Mouse (Mus musculus) liver, embryonic 16.5 days (tissue): ENCODE data around the gene Mul1. TPM values are rescaled to one million over a fixed set of nuclear protein-coding genes. Genes with fewer than 3 reads are reported as not detected.

Source experiments
- ATAC-seq: fragments of 200-750 bp; cut with Nextera tagmentation; 2 replicates; pipeline ENCODE4 v1.8.0; 2017; ENCODE audit warnings: low read depth, mild to moderate bottlenecking, moderate number of reproducible peaks, moderate library complexity
- H3K27ac ChIP-seq: fragments of 300-500 bp; sonication (generic); 2 replicates; pipeline ENCODE4 v1.5.1; 2014; ENCODE audit warnings: mild to moderate bottlenecking, low read length
- H3K27me3 ChIP-seq: fragments of 300-500 bp; sonication (generic); 2 replicates; pipeline ENCODE4 v1.6.1; 2014; ENCODE audit warnings: low read depth, low read length, mixed read lengths; ENCODE audit not compliant: control insufficient read depth, insufficient read depth
- H3K36me3 ChIP-seq: fragments of 300-500 bp; sonication (generic); 2 replicates; pipeline ENCODE4 v1.6.1; 2014; ENCODE audit warnings: mild to moderate bottlenecking; ENCODE audit not compliant: control insufficient read depth, insufficient read depth
- H3K4me1 ChIP-seq: fragments of 300-500 bp; sonication (generic); 2 replicates; pipeline ENCODE4 v1.6.1; 2014; ENCODE audit warnings: low read depth, low read length, mixed read lengths; ENCODE audit not compliant: control insufficient read depth
- H3K4me2 ChIP-seq: fragments of 300-500 bp; sonication (generic); 2 replicates; pipeline ENCODE4 v1.6.1; 2014; ENCODE audit warnings: low read depth, low read length, mixed read lengths
- H3K4me3 ChIP-seq: fragments of 300-500 bp; sonication (generic); 2 replicates; pipeline ENCODE4 v1.5.1; 2014; ENCODE audit warnings: low read depth, mild to moderate bottlenecking, low read length
- H3K9ac ChIP-seq: fragments of 300-500 bp; sonication (generic); 2 replicates; pipeline ENCODE4 v1.6.1; 2014; ENCODE audit warnings: low read depth, low read length
- H3K9me3 ChIP-seq: fragments of 300-500 bp; sonication (generic); replicated peaks from 2 replicates; pipeline ENCODE4 v1.6.1; 2016; ENCODE audit warnings: low read length; ENCODE audit not compliant: control insufficient read depth
- WGBS: fragments of 180-500 bp; shearing (Covaris S2); extraction: QIAGEN DNeasy Blood & Tissue Kit; methylation state at CpG from one replicate; pipeline ENCODE4 v1.1.7; 2014; ENCODE audit not compliant: insufficient replicate concordance; 5-methylcytosine and 5-hydroxymethylcytosine counted together
- polyA plus RNA-seq: library from polyadenylated mRNA; unstranded; fragments of >200 nt; fragmentation: Nextera tagmentation; extraction: Ambion mirVana; gene quantifications from 2 replicates; pipeline ENCODE4 v1.2.1, GENCODE M21; 2015

Mul1 gene
- polyA plus RNA-seq, 1 experiment from 2014 or later = 8.2 TPM

DNA sequence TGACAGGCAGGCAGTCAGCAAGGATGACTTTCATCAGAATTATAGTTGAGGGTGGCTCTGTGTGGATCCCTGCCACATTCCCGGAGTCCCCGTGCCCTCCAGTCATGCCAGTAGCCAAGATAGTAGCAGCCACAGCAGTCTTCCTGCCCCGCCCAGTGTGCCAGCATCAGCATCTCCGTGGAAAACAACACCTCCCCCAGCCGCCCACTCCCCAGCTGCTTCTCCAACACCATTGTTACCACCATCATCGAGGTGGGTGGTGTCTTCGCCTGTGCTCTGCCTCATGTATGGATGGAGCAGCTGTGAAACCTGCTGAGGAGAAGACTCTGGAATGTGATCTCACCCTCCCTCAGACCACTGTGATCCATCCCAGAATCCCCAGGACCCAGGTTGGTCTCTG, 45.1 kb downstream of the Mul1 start:
- no peaks in the 10 kb centered on the region for H3K4me1 ChIP-seq
- H3K36me3 ChIP-seq = no peaks in the 10 kb centered on the region
- H3K4me3 ChIP-seq = no peak overlapping the region
- ATAC-seq = no peak
- no peaks in the 10 kb centered on the region for H3K9me3 ChIP-seq
- no peak overlapping the region for H3K27ac ChIP-seq
- H3K4me2 ChIP-seq = no peak overlapping the region
- peaks cover 3% of the 10 kb centered on the region; the same call in 1 of the 2 replicates for H3K27me3 ChIP-seq
- no peak overlapping the region for H3K9ac ChIP-seq
- WGBS = 52% methylated on average over 7 of the region's 7 CpGs

DNA sequence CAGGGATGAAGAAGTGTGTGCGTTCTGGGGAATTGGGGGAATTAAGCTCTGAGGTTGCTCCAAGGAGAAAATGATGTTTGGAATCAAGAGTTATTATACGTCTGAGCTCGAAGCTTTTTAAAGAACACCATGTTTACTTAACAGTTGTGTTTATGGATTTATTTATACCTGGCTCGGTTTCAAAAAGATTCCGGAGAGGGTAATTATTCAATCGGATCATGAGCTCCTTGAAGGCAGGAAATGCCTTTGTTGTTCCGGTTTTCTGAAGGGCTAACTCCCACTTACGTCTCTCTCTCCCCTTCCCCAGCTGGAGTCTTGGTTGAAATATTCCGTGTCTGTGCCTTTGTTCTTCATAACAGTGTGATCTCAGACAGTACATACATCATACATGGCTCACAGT, 46.5 kb downstream of the Mul1 start:
- H3K27ac ChIP-seq = no peak overlapping the region
- H3K27me3 ChIP-seq = peaks cover under 1% of the 10 kb centered on the region; the same call in 1 of the 2 replicates
- WGBS = 30% methylated on average over 9 of the region's 9 CpGs
- no peak for ATAC-seq
- H3K4me2 ChIP-seq = no peak overlapping the region
- no peaks in the 10 kb centered on the region for H3K4me1 ChIP-seq
- H3K9me3 ChIP-seq = no peaks in the 10 kb centered on the region
- no peak overlapping the region for H3K4me3 ChIP-seq
- H3K9ac ChIP-seq = no peak overlapping the region
- H3K36me3 ChIP-seq = no peaks in the 10 kb centered on the region

DNA sequence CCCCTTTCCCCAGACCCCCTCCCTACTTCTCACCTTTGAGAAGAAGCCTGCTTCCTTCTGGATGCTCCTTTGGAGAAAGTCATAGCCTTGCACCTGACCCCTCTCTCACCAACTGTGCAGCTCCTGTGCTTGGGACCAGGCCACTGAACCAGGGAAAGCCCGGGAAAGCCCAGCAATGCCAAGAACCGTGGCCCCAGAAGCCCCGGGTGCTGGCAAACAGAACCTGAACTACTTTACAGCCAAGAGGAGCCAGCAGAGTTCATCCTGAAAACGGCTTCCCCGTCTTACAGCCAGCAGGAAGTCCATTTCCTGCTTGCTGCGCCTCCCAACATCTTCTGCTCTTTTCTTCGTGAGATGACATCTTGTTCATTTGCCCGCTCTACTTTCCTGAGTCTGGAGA, 48.2 kb downstream of the Mul1 start:
- H3K36me3 ChIP-seq = no peaks in the 10 kb centered on the region
- H3K9ac ChIP-seq = no peak overlapping the region
- H3K4me3 ChIP-seq = no peak overlapping the region
- WGBS = 27% methylated on average over 8 of the region's 8 CpGs
- no peaks in the 10 kb centered on the region for H3K4me1 ChIP-seq
- H3K9me3 ChIP-seq = no peaks in the 10 kb centered on the region
- H3K27ac ChIP-seq = no peak overlapping the region
- H3K27me3 ChIP-seq = no peaks in the 10 kb centered on the region
- H3K4me2 ChIP-seq = no peak overlapping the region
- ATAC-seq = no peak

DNA sequence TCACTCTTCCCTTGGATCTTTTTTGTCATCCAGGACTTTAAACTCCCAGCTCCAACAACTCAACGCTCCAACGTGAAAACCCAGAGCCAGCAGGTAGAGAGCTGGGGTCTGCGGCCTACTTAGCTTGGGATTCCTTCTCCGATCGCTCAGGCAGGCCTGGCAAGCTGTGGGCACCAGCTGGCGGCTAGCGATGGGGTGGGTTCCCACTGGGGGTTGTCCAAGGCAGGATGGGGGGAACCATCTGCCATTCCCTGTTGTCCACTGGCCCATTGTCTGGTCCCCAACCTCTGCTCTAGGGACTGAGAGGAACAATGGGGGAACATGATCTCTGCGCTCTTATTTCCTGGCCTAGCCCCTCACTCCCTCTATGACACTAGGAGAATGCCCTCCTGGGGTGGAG, 53.8 kb downstream of the Mul1 start:
- 31% methylated on average over 8 of the region's 8 CpGs for WGBS
- Histone ChIP-seq H3K4me1 (no peaks in the 10 kb centered on the region), H3K27ac (no peak overlapping the region), H3K27me3 (no peaks in the 10 kb centered on the region), H3K9ac (no peak overlapping the region), H3K9me3 (no peaks in the 10 kb centered on the region), H3K36me3 (no peaks in the 10 kb centered on the region), H3K4me2 (no peak overlapping the region), H3K4me3 (no peak overlapping the region)
- ATAC-seq = no peak

DNA sequence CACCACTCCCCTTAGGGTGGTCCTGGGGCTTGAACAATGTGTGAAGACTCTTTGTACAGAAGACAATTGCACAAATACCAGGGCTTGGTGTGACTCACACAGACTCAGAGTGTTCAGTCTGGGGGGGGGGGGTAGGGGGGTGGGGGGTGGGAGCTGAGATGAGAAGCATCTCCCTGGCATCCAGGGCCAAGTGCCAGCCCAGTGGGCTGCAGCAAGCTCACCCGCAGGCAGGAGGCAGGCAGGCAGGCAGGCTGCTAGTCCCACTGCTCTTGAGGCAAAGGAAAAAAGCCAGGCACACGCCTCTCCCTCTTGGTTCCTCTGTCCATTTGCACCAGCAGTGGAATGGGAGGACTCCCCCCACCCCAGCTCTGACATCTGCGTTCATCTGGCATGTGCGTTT, 56.6 kb downstream of the Mul1 start:
- WGBS = 65% methylated on average over 4 of the region's 4 CpGs
- no peaks in the 10 kb centered on the region for H3K4me1 ChIP-seq
- H3K9ac ChIP-seq = no peak overlapping the region
- H3K27me3 ChIP-seq = no peaks in the 10 kb centered on the region
- H3K36me3 ChIP-seq = no peaks in the 10 kb centered on the region
- no peak overlapping the region for H3K4me2 ChIP-seq
- no peaks in the 10 kb centered on the region for H3K9me3 ChIP-seq
- no peak overlapping the region for H3K27ac ChIP-seq
- no peak overlapping the region for H3K4me3 ChIP-seq
- no peak for ATAC-seq

Other genes starting within 250 kb of the Mul1 start
- 38.3 and 40.1 TPM in 2 replicates for gene Hp1bp3, start 218.4 kb upstream of the Mul1 start, polyA plus RNA-seq
- gene Sh2d5, start 184.3 kb upstream of the Mul1 start, polyA plus RNA-seq = 0.72 and 0.78 TPM in 2 replicates
- gene Kif17, start 184.2 kb upstream of the Mul1 start, polyA plus RNA-seq = 0.33 and 0.35 TPM in 2 replicates
- 181 and 185 TPM in 2 replicates for gene Ddost, start 129.9 kb upstream of the Mul1 start, polyA plus RNA-seq
- 32.8 and 39.6 TPM in 2 replicates for gene Pink1, start 108.4 kb upstream of the Mul1 start, polyA plus RNA-seq
- gene Cda, start 66.7 kb upstream of the Mul1 start, polyA plus RNA-seq = 4.6 and 5.7 TPM in 2 replicates
- not detected in 2 replicates for gene Fam43b, start 38.1 kb upstream of the Mul1 start, polyA plus RNA-seq
- gene Camk2n1, start 19.6 kb downstream of the Mul1 start, polyA plus RNA-seq = 1.5 and 1.6 TPM in 2 replicates
- not detected in 2 replicates for gene Vwa5b1, start 201.2 kb downstream of the Mul1 start, polyA plus RNA-seq